Mouse (Mus musculus) cerebellum, adult 2 months (tissue): ENCODE results near the gene Parp3. TPM values are rescaled to one million over a fixed set of nuclear protein-coding genes. Genes with fewer than 3 reads are reported as not detected.
A peak's percentile ranks its signal among the peaks of the same experiment; 100 is the strongest.

ENCODE experiments used
- DNase-seq, 2 experiments: peaks; one replicate each; pipeline ENCODE4 v3.0.0; 2021
- H3K27ac ChIP-seq: fragments of 200-500 bp; 2 replicates; pipeline ENCODE4 v1.5.1; 2012; ENCODE audit warnings: low read length, control low read depth, inconsistent platforms; ENCODE audit not compliant: insufficient read depth
- H3K27me3 ChIP-seq: fragments of 200-500 bp; 2 replicates; pipeline ENCODE4 v1.6.1; 2012; ENCODE audit warnings: inconsistent platforms, mild to moderate bottlenecking, low read length, moderate library complexity; ENCODE audit not compliant: control insufficient read depth, insufficient read depth
- H3K4me1 ChIP-seq: fragments of 200-500 bp; 2 replicates; pipeline ENCODE4 v1.6.1; 2011; ENCODE audit warnings: low read length; ENCODE audit not compliant: control insufficient read depth, insufficient read depth
- H3K4me3 ChIP-seq: fragments of 200-500 bp; replicated peaks from 2 replicates; pipeline ENCODE3; 2011; ENCODE audit warnings: mild to moderate bottlenecking, low read depth, low read length, control low read depth; ENCODE audit not compliant: insufficient read depth
- CTCF ChIP-seq: fragments of 200-500 bp; IDR thresholded peaks from 2 replicates; pipeline ENCODE4 v1.5.1; 2011; ENCODE audit warnings: low read depth, mild to moderate bottlenecking, control low read depth, low read length, moderate library complexity, borderline replicate concordance; ENCODE audit not compliant: insufficient read depth
- POLR2A ChIP-seq: fragments of 200-500 bp; IDR thresholded peaks from 2 replicates; pipeline ENCODE4 v1.6.1; 2011; ENCODE audit warnings: low read length, control low read depth, borderline replicate concordance; ENCODE audit not compliant: insufficient read depth
- WGBS: fragments of 180-500 bp; shearing (Covaris S2); methylation state at CpG from one replicate; pipeline ENCODE4 v1.1.7; 2018; 5-methylcytosine and 5-hydroxymethylcytosine counted together
- polyA plus RNA-seq: library from polyadenylated mRNA; depleted of rRNA; stranded (reverse); fragments of >200 nt; gene quantifications from 2 replicates; pipeline ENCODE4 v1.2.3, GENCODE M21; 2012

Parp3 gene
- polyA plus RNA-seq, 1 experiment, result 6.9 TPM

- H3K4me3 ChIP-seq, result no peak overlapping the region
- H3K4me1 ChIP-seq, result peaks cover 7% of the 10 kb centered on the region; the same call in 1 of the 2 replicates
- WGBS, result 95% methylated on average over 6 of the region's 6 CpGs
- no peak overlapping the region for H3K27ac ChIP-seq
- peak in 1 of 2 experiments; percentile 10 for DNase-seq
- no peaks in the 10 kb centered on the region for H3K27me3 ChIP-seq
- TF ChIP-seq CTCF (no peak), POLR2A (no peak)
Measured at GRCm38 (mm10) chr9:106466721-106467120, 10.0 kb downstream of the Parp3 start.

GRCm38 (mm10) chr9:106465571-106466200 is 11.1 kb downstream of the Parp3 start, which contains the start of gene Gpr62:
Gene Gpr62, minus strand, starts transcription at chr9:106465938.
- Histone ChIP-seq H3K27me3 (no peaks in the 10 kb centered on the region), H3K4me1 (peaks cover 7% of the 10 kb centered on the region; the same call in 1 of the 2 replicates), H3K4me3 (peak within 1 kb of the TSS; percentile 52), H3K27ac (peak within 1 kb of the TSS; percentile 100)
- TF ChIP-seq CTCF, result no peak
- TF ChIP-seq POLR2A, result peak; percentile 67; the same call in 1 of the 2 replicates
- peak; percentile 82 to 84 for DNase-seq
- WGBS, result 4% methylated on average over 26 of the region's 26 CpGs

GRCm38 (mm10) chr9:106464751-106465541 is 11.8 kb downstream of the Parp3 start:
- H3K4me1 ChIP-seq, result peaks cover 9% of the 10 kb centered on the region; the same call in 1 of the 2 replicates
- H3K27ac ChIP-seq, result peak overlapping the region; percentile 100
- TF ChIP-seq POLR2A (peak; percentile 69), CTCF (no peak)
- WGBS, result under 1% methylated on average over 99 of the region's 99 CpGs
- H3K27me3 ChIP-seq, result no peaks in the 10 kb centered on the region
- DNase-seq, result peak; percentile 91 to 92
- H3K4me3 ChIP-seq, result peak overlapping the region; percentile 52

GRCm38 (mm10) chr9:106463122-106464063 is 13.4 kb downstream of the Parp3 start:
- DNase-seq, result peak; percentile 91 to 94
- Histone ChIP-seq H3K4me3 (peak overlapping the region; percentile 52), H3K27ac (peak overlapping the region; percentile 100), H3K27me3 (no peaks in the 10 kb centered on the region), H3K4me1 (peaks cover 13% of the 10 kb centered on the region; the same call in 1 of the 2 replicates)
- 10% methylated on average over 21 of the region's 21 CpGs for WGBS
- TF ChIP-seq POLR2A, result peak; percentile 5; the same call in 1 of the 2 replicates
- TF ChIP-seq CTCF, result no peak

- DNase-seq, result peak; percentile 44 to 63
- TF ChIP-seq POLR2A (no peak), CTCF (no peak)
- peak overlapping the region; percentile 75 for H3K27ac ChIP-seq
- WGBS, result 24% methylated on average over 12 of the region's 12 CpGs
- H3K4me3 ChIP-seq, result peak overlapping the region; percentile 83
- H3K27me3 ChIP-seq, result no peaks in the 10 kb centered on the region
- H3K4me1 ChIP-seq, result peaks cover 18% of the 10 kb centered on the region
Measured at GRCm38 (mm10) chr9:106462430-106462800, 14.3 kb downstream of the Parp3 start.

GRCm38 (mm10) chr9:106461641-106462429 is 14.9 kb downstream of the Parp3 start:
- H3K4me1 ChIP-seq, result peaks cover 23% of the 10 kb centered on the region
- TF ChIP-seq POLR2A (no peak), CTCF (no peak)

GRCm38 (mm10) chr9:106461026-106461415 is 15.7 kb downstream of the Parp3 start:
- Histone ChIP-seq H3K27me3 (no peaks in the 10 kb centered on the region), H3K4me1 (peaks cover 31% of the 10 kb centered on the region), H3K27ac (peak overlapping the region; percentile 75), H3K4me3 (peak overlapping the region; percentile 95)
- TF ChIP-seq CTCF (no peak), POLR2A (no peak)
- 15% methylated on average over 9 of the region's 9 CpGs for WGBS
- DNase-seq, result peak; percentile 45 to 66

More at GRCm38 (mm10) chr9:106461641-106462429, 14.9 kb downstream of the Parp3 start:
- 13% methylated on average over 16 of the region's 16 CpGs for WGBS
- Histone ChIP-seq H3K27ac (peak overlapping the region; percentile 75), H3K27me3 (no peaks in the 10 kb centered on the region), H3K4me3 (peak overlapping the region; percentile 83)
- peak; percentile 61 to 67 for DNase-seq
